Mouse (Mus musculus): ENCODE measurements around the gene Lenep. TPM values are rescaled to one million over a fixed set of nuclear protein-coding genes. Genes with fewer than 3 reads are reported as not detected.

Gene Lenep
- polyA plus RNA-seq, 1 experiment from 2014 or later: not detected

DNA sequence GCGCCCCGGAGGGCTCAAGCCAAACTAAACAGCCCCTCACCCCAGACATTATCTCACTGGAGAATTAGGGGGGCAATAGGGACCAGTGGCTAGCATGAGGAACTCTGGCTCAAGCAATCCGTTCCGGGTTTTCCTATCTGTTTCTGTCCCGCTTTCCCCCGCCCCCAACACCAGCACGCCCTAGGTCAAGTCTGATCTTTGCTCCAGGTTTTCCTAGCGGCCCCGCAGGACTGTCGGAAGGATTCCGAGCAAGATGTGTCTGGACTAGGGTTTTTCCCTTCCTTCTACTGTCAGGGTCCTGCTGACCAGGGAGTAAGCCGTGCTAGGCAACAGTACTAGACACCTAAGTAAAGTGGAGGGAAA lies 7.7 kb downstream of the Lenep start:
- H3K4me1 ChIP-seq (replicated peaks; ENCODE audit: control insufficient read depth, insufficient read depth, low read length): no peaks in the 10 kb centered on the region
- TF ChIP-seq CTCF (IDR thresholded peaks at IDR 0.05; ENCODE audit: low read depth): 0 out of 2 replicates have a peak, but pooled peaks have one; percentile 6
- no peaks in the 10 kb centered on the region for H3K27me3 ChIP-seq (replicated peaks; ENCODE audit: control insufficient read depth, insufficient read depth, low read length)
- no peaks in the 10 kb centered on the region for H3K36me3 ChIP-seq (ENCODE audit: control insufficient read depth, insufficient read depth)
- WGBS: 0% methylated on average over 12 of the region's 12 CpGs
- peak; percentile 37 for ATAC-seq
- H3K4me3 ChIP-seq (ENCODE audit: low read depth, low read length): peak overlapping the region; percentile 76
- H3K4me2 ChIP-seq (replicated peaks; ENCODE audit: low read depth): peak overlapping the region; percentile 85
- peak overlapping the region; percentile 97 for H3K27ac ChIP-seq (ENCODE audit: low read depth, low read length)
- H3K9me3 ChIP-seq (ENCODE audit: control insufficient read depth): no peaks in the 10 kb centered on the region
- H3K9ac ChIP-seq (ENCODE audit: low read depth, low read length): peak overlapping the region; percentile 67; the same call in 1 of the 2 replicates

DNA sequence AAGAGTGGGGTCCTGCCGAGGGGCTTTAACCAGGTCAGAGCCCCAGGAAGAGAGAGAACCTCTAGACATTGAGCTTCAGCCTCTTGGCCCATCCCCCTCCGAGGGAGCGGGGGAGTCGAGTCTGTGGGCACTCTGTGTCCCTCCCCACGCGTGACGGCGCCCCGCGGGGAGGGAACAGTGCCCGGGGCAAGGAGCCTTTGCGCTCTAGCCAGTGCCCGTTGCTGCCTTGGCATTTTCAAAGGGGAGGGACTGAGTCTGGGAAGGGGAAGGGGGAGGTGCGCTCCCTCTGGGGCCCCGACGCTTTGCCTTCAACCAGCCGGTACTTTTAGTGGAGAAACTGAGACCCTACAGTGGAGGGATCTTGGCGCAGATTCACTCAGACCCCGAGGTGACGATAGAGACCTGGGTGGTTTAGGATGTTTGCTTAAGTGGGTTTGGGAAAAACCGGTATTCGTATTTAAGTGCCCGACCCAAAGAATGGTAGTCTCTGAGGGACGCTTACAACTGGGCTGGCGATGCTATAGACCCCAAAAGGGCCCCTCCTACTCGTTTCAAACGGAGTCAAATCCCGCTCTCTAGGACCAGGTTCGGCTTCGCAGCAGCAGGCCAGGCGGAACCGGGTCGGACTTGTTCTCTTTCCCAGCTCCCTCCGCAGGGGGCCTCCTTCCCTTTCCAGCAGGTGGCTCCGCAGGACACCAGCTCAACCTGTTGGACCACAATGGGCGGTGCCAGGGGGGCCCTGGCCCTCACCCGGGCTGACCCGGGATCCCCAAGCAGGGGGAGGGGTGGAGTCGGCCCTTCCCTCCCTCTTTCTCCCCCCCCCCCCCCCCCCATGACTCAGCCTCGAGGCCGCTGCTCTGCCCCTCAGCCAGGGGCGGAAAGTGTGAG lies 8.3 kb downstream of the Lenep start, which contains the start of gene Zbtb7b:
TSS of gene Zbtb7b (minus strand) at position 771 of the 888 bp plus-strand sequence.
- under 1% methylated on average over 39 of the region's 42 CpGs for WGBS
- Histone ChIP-seq H3K9me3 (ENCODE audit: control insufficient read depth) (no peaks in the 10 kb centered on the region), H3K4me2 (replicated peaks; ENCODE audit: low read depth) (peak within 1 kb of the TSS; percentile 85), H3K36me3 (ENCODE audit: control insufficient read depth, insufficient read depth) (no peaks in the 10 kb centered on the region), H3K4me1 (replicated peaks; ENCODE audit: control insufficient read depth, insufficient read depth, low read length) (no peaks in the 10 kb centered on the region), H3K9ac (ENCODE audit: low read depth, low read length) (peak within 1 kb of the TSS; percentile 67), H3K27ac (ENCODE audit: low read depth, low read length) (peak within 1 kb of the TSS; percentile 97), H3K4me3 (ENCODE audit: low read depth, low read length) (peak within 1 kb of the TSS; percentile 76), H3K27me3 (replicated peaks; ENCODE audit: control insufficient read depth, insufficient read depth, low read length) (no peaks in the 10 kb centered on the region)
- ATAC-seq: peak; percentile 77
- TF ChIP-seq CTCF (IDR thresholded peaks at IDR 0.05; ENCODE audit: low read depth): peak; percentile 69

DNA sequence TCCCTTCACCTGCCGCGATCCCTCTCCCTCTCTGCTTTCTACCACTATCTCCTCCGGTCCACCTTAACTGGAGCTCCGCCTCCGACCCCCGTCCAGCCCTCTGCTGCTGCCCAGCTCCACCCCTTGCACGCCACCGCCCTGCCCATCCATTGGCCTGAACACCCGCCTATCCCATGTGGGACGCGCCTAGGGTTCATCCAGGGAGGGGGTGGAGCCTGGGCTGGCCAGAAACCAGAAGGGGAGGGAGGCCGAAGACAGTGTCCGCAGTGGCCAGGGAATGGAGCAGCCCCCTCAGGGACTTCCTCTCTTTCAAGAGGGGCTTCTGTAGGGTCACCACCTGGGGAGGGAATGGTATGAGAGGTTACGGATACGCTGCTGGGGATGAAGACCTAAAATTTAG lies 9.0 kb downstream of the Lenep start:
- Histone ChIP-seq H3K27me3 (replicated peaks; ENCODE audit: control insufficient read depth, insufficient read depth, low read length) (no peaks in the 10 kb centered on the region), H3K27ac (ENCODE audit: low read depth, low read length) (peak overlapping the region; percentile 97), H3K4me1 (replicated peaks; ENCODE audit: control insufficient read depth, insufficient read depth, low read length) (no peaks in the 10 kb centered on the region), H3K4me3 (ENCODE audit: low read depth, low read length) (peak overlapping the region; percentile 76), H3K9me3 (ENCODE audit: control insufficient read depth) (no peaks in the 10 kb centered on the region), H3K36me3 (ENCODE audit: control insufficient read depth, insufficient read depth) (no peaks in the 10 kb centered on the region), H3K9ac (ENCODE audit: low read depth, low read length) (peak overlapping the region; percentile 67), H3K4me2 (replicated peaks; ENCODE audit: low read depth) (peak overlapping the region; percentile 85)
- ATAC-seq: peak; percentile 88
- TF ChIP-seq CTCF (IDR thresholded peaks at IDR 0.05; ENCODE audit: low read depth): 0 out of 2 replicates have a peak, but pooled peaks have one; percentile 6
- under 1% methylated on average over 15 of the region's 15 CpGs for WGBS

DNA sequence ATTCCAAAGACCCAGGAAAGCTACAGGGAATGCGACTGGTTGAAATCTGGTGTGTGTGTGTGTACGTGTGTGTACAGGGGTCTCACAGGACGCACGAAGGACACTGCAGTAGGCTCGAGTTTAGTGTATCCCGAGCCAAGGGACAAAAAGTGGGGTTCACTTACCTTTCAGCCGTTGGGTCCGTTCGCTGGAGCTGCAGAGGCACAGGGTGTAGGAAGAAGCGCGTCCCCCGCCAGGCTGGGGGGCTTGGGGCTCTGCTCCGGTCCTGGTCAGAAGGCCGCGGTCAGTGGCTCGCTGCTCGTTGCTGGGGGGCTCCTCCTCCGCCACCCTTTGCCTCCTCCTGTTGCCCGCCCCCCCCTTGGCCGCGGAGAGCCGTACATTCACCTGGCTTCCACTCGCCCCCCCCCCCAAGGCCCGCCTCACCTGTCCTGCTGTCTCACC lies 9.7 kb downstream of the Lenep start:
- no peaks in the 10 kb centered on the region for H3K4me1 ChIP-seq (replicated peaks; ENCODE audit: control insufficient read depth, insufficient read depth, low read length)

DNA sequence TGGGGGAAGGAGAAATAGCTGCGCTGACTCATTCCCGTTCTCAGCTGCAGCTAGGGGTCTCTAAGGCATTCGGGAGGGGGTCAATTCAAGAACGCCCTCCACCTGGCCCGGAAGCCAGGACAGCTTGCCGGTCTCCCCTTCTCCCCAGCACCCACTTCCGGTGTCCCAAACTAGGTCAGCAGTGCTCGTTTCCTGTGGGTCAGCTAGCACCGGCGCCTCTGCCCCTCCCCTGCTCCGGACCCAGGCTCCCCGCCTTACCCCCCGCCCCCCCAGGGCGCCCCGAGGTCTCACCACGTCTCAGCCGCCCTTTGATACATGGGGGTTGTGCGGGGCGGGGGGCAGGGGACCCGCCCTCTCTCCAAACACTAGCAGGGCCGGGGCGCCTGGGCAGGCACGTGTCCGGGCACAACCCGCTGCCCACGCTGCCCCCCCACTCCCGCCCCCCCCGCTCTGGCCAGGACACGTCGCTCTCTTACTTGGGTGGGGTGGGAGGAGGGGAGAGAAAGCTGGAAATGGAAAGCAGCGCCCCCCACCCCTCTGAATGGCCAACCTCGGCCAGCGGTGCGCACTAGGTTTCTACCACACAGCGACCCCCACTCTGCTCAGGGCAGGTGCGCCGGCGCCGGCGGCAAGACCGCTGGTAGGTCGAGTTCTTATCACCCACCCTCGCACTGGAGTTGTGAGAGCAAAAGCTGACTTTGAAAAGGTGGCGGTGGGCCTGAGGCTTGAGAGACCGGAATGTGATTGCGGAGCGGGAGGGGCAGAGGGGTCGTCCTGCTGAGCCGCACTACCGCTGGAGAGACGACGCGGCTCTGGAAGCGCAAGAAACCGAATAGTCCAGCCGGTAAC lies 10.7 kb downstream of the Lenep start:
- Histone ChIP-seq H3K27me3 (replicated peaks; ENCODE audit: control insufficient read depth, insufficient read depth, low read length) (no peaks in the 10 kb centered on the region), H3K4me3 (ENCODE audit: low read depth, low read length) (peak overlapping the region; percentile 76), H3K9me3 (ENCODE audit: control insufficient read depth) (no peaks in the 10 kb centered on the region), H3K36me3 (ENCODE audit: control insufficient read depth, insufficient read depth) (no peaks in the 10 kb centered on the region), H3K27ac (ENCODE audit: low read depth, low read length) (peak overlapping the region; percentile 97), H3K4me1 (replicated peaks; ENCODE audit: control insufficient read depth, insufficient read depth, low read length) (peaks cover 4% of the 10 kb centered on the region; the same call in 1 of the 2 replicates), H3K4me2 (replicated peaks; ENCODE audit: low read depth) (peak overlapping the region; percentile 85), H3K9ac (ENCODE audit: low read depth, low read length) (peak overlapping the region; percentile 83)
- TF ChIP-seq CTCF (IDR thresholded peaks at IDR 0.05; ENCODE audit: low read depth): 0 out of 2 replicates have a peak, but pooled peaks have one; percentile 11
- ATAC-seq: no peak
- WGBS: 1% methylated on average over 55 of the region's 56 CpGs

More for the DNA sequence above, 9.7 kb downstream of the Lenep start:
- WGBS: 0% methylated on average over 18 of the region's 24 CpGs
- H3K27me3 ChIP-seq (replicated peaks; ENCODE audit: control insufficient read depth, insufficient read depth, low read length): no peaks in the 10 kb centered on the region
- TF ChIP-seq CTCF (IDR thresholded peaks at IDR 0.05; ENCODE audit: low read depth): no peak
- H3K4me3 ChIP-seq (ENCODE audit: low read depth, low read length): peak overlapping the region; percentile 76
- no peak for ATAC-seq
- H3K27ac ChIP-seq (ENCODE audit: low read depth, low read length): peak overlapping the region; percentile 97
- peak overlapping the region; percentile 83 for H3K9ac ChIP-seq (ENCODE audit: low read depth, low read length)
- H3K9me3 ChIP-seq (ENCODE audit: control insufficient read depth): no peaks in the 10 kb centered on the region
- H3K36me3 ChIP-seq (ENCODE audit: control insufficient read depth, insufficient read depth): no peaks in the 10 kb centered on the region
- H3K4me2 ChIP-seq (replicated peaks; ENCODE audit: low read depth): peak overlapping the region; percentile 85

All from intestine, postnatal 0 days (tissue).